Mouse (Mus musculus) stomach, embryonic 15.5 days (tissue): Measurements from ENCODE around the gene Rai14. TPM values are rescaled to one million over a fixed set of nuclear protein-coding genes. Genes with fewer than 3 reads are reported as not detected.

ENCODE experiments used
- ATAC-seq: fragments of 200-750 bp; cut with Nextera tagmentation; 2 replicates; pipeline ENCODE4 v1.8.0; 2017; ENCODE audit warnings: low read depth, moderate number of reproducible peaks, moderate TSS enrichment; ENCODE audit not compliant: insufficient read depth, low FRiP score
- H3K27ac ChIP-seq: fragments of 300-500 bp; sonication (generic); 2 replicates; pipeline ENCODE4 v1.5.1; 2015; ENCODE audit warnings: mild to moderate bottlenecking, inconsistent platforms
- H3K27me3 ChIP-seq: fragments of 300-500 bp; sonication (generic); replicated peaks from 2 replicates; pipeline ENCODE4 v1.6.1; 2015; ENCODE audit warnings: inconsistent platforms
- H3K36me3 ChIP-seq: fragments of 300-500 bp; sonication (generic); 2 replicates; pipeline ENCODE4 v1.6.1; 2015; ENCODE audit warnings: inconsistent platforms
- H3K4me1 ChIP-seq: fragments of 300-500 bp; sonication (generic); 2 replicates; pipeline ENCODE4 v1.6.1; 2015; ENCODE audit warnings: inconsistent platforms
- H3K4me2 ChIP-seq: fragments of 300-500 bp; sonication (generic); 2 replicates; pipeline ENCODE4 v1.6.1; 2015; ENCODE audit warnings: mild to moderate bottlenecking, inconsistent platforms
- H3K4me3 ChIP-seq: fragments of 300-500 bp; sonication (generic); replicated peaks from 2 replicates; pipeline ENCODE4 v1.5.1; 2015; ENCODE audit warnings: inconsistent platforms
- H3K9ac ChIP-seq: fragments of 300-500 bp; sonication (generic); 2 replicates; pipeline ENCODE4 v1.6.1; 2015; ENCODE audit warnings: inconsistent platforms
- H3K9me3 ChIP-seq: fragments of 300-500 bp; sonication (generic); 2 replicates; pipeline ENCODE4 v1.6.1; 2016; ENCODE audit warnings: inconsistent platforms
- WGBS: fragments of 180-500 bp; shearing (Covaris S2); methylation state at CpG from one replicate; pipeline ENCODE4 v1.1.7; 2015; 5-methylcytosine and 5-hydroxymethylcytosine counted together
- polyA plus RNA-seq: library from polyadenylated mRNA; unstranded; fragments of >200 nt; fragmentation: Nextera tagmentation; extraction: Ambion mirVana; gene quantifications from 2 replicates; pipeline ENCODE4 v1.2.1, GENCODE M21; 2015

The Rai14 gene
- polyA plus RNA-seq, 1 experiment from 2014 or later = 17.8 TPM

DNA sequence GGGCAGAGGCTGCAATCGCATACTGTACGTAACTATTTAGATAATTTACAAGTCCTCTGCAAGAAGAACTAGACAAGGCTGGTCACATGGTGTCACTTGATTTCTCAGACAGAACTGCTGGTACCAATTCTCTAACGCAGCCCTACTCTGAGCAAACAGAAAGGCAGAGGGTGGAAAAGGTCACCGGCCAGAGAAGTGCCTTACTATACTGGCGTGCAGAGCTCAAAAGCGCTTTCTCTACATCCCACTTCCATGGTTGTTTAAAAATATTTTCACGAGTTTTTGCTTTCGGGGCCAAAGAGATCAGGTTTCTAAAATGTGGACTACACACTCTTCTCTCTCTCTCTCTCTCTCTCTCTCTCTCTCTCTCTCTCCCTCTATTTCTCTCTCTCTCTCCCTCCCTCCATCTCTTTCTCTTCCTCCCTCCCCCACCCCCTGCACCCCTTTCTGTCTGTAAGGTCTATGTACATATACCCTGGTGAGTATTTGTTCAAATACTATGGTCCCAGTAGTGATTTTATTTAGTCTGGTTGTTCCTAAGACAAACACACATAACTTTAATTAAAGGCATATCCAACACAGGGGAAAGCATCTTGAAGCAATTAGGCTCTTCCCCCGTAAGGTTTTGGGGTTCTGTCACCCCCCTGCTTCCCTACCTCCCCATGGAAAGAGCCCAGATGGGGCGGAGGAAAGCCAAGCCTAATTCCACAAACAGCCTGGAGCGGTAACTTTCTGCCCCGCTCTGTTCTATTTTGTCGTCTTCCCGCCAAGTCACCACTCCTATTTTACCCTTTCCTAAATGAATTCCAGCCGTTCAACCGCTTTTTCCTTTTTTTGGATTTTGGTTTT lies 86.1 kb downstream of the Rai14 start:
- no peak overlapping the region for H3K27ac ChIP-seq
- ATAC-seq = peak; percentile 27; the same call in 1 of the 2 replicates
- no peak overlapping the region for H3K9ac ChIP-seq
- WGBS = 60% methylated on average over 16 of the region's 16 CpGs
- H3K4me3 ChIP-seq = no peak overlapping the region
- H3K9me3 ChIP-seq = no peaks in the 10 kb centered on the region
- no peaks in the 10 kb centered on the region for H3K27me3 ChIP-seq
- no peaks in the 10 kb centered on the region for H3K4me1 ChIP-seq
- H3K36me3 ChIP-seq = no peaks in the 10 kb centered on the region
- H3K4me2 ChIP-seq = no peak overlapping the region

DNA sequence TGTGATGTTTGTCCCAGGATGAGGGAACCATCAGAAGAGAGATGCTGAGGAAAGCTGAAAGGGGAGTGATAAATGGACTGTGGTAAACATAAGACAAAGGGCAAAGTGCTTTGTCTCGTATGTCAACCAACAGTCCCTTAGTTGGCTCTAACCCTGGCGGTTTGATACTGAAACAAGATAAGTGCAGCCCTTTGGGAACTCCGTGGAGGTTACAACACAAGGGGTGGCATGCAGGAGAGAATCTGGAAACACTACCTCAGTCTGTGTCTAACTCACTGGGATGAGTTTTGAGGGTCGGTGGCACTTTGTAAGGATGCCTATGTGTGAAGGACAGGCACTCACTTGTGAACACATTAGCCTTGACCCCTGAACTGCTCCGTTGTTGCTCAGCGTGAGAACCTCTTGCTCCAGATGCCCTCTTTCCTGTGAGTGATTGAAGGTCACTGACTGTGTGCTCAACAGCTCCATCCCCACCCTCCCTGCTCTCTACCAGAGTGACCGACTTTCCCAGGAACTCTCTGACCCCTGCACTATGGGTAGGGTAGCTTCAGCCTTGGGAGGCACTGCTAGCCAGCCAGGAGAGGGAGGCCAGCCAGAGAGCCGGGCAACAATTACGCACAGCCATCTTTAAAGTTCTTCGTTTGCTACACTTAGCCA lies 90.7 kb downstream of the Rai14 start:
- Histone ChIP-seq H3K4me1 (no peaks in the 10 kb centered on the region), H3K36me3 (0 out of 2 replicates have a peak, but pooled peaks cover 2% of the 10 kb centered on the region), H3K27me3 (no peaks in the 10 kb centered on the region), H3K4me2 (no peak overlapping the region), H3K9me3 (no peaks in the 10 kb centered on the region), H3K4me3 (no peak overlapping the region), H3K27ac (no peak overlapping the region), H3K9ac (no peak overlapping the region)
- WGBS = 28% methylated on average over 10 of the region's 10 CpGs
- ATAC-seq = peak; percentile 67

DNA sequence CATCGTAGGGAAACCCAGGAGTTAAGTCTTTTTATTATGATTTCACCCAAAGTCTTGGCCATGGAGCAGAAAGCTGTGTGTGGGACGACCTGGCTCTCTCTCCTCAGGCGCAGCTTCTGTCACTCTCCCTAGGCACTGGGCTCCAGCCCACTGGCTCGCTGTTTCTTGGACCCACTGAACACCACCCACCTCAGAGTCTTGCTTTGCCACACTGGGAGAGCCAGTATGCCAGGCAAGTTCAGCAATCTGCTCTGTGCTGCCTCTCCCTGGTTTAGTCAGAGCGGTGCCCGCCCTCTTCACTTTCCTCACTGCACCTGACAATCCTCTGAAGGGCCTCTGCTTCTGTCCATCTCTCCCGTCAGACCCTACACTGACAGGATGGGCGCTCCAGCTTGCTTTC lies 93.2 kb downstream of the Rai14 start:
- H3K4me1 ChIP-seq = no peaks in the 10 kb centered on the region
- H3K27me3 ChIP-seq = no peaks in the 10 kb centered on the region
- 0 out of 2 replicates have a peak, but pooled peaks cover 4% of the 10 kb centered on the region for H3K36me3 ChIP-seq
- H3K9me3 ChIP-seq = no peaks in the 10 kb centered on the region
- 91% methylated on average over 8 of the region's 8 CpGs for WGBS
- no peak overlapping the region for H3K4me3 ChIP-seq
- no peak for ATAC-seq
- no peak overlapping the region for H3K9ac ChIP-seq
- H3K4me2 ChIP-seq = no peak overlapping the region
- H3K27ac ChIP-seq = no peak overlapping the region

DNA sequence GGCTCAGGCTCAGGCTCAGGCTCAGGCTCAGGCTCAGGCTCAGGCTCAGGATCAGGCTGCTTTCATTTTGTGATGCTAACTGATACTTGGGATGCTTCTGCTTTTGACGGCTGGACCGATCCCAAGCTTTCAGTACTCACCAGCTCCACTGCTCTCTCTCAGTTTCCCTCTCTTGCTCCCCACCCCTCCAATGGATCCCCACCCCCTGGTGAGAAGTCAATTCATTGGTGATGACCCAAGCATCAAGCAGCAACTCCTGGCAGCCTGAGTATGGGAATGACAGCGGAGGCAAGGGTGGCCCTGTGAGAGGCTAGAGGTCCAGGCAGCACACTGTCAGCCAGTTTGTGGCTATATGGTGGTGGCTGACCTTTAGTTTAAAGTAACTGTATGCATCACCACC lies 94.7 kb downstream of the Rai14 start:
- H3K9ac ChIP-seq = no peak overlapping the region
- no peak overlapping the region for H3K4me2 ChIP-seq
- WGBS = 88% methylated on average over 3 of the region's 3 CpGs
- no peak overlapping the region for H3K27ac ChIP-seq
- no peak overlapping the region for H3K4me3 ChIP-seq
- ATAC-seq = no peak
- H3K9me3 ChIP-seq = no peaks in the 10 kb centered on the region
- H3K4me1 ChIP-seq = no peaks in the 10 kb centered on the region
- H3K36me3 ChIP-seq = 0 out of 2 replicates have a peak, but pooled peaks cover 4% of the 10 kb centered on the region
- no peaks in the 10 kb centered on the region for H3K27me3 ChIP-seq

DNA sequence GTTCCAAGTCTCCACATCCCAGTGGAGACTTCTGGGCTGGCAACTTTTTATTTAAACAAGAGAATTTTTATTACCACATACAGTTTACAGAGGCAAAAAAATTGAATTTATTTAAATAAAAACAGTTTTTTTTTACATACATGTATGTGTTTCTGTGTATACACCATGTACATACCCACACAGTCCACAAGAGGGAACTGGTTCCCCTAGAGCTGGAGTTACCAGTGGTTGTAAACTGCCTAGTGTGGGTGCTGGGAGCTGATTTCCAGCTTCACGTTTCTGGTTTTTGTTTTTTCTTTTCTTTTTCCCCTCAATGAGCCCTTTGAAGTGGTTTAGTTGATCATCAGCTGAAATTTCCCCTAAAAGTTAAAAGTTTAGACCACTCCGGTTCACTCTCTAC lies 96.1 kb downstream of the Rai14 start:
- Histone ChIP-seq H3K4me1 (no peaks in the 10 kb centered on the region), H3K9ac (no peak overlapping the region), H3K36me3 (0 out of 2 replicates have a peak, but pooled peaks cover 4% of the 10 kb centered on the region), H3K27me3 (no peaks in the 10 kb centered on the region), H3K4me3 (no peak overlapping the region), H3K4me2 (no peak overlapping the region), H3K27ac (no peak overlapping the region), H3K9me3 (no peaks in the 10 kb centered on the region)
- ATAC-seq = no peak
- WGBS = 87% methylated on average over 2 of the region's 2 CpGs

DNA sequence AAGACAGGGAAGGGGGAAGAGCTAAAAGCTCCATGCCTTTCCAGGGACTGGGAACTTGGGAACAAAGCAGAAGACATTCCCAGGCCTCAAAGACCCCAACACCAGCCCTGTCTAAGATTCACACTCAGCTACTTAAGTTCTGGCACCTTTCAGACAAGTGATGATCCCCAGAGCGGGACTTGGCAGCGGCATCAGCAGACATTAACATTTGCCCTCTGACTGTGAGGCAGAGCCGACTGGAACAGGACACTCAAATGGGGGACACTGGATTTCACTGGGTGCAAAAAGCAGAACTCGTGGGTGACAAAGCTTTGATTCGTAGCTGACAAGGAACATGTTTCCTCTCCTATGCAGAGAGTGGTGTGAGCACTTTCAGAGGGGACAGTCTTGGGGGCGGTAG lies 98.4 kb downstream of the Rai14 start:
- no peak for ATAC-seq
- H3K4me3 ChIP-seq = no peak overlapping the region

DNA sequence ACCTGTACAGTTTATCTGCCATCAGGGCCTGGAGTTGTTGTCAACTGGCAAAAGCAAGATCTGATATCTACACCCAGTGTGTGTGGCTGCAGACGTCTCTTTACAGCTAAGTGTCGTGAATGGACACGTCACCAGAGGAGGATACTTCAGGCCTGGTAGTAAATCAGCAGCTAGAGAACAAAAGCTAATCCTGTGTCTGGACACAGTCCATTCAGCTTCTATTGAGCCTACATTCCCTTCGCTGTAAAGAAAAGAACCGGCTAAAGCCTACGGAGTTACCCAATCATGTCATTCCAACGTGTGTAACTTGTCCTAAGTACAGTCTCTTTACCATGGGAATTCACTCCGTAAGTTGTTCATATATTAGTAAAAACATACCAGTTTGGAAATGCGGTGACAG lies 103.4 kb downstream of the Rai14 start:
- H3K27me3 ChIP-seq = no peaks in the 10 kb centered on the region
- WGBS = 84% methylated on average over 9 of the region's 9 CpGs

More for the DNA sequence above, 98.4 kb downstream of the Rai14 start:
- Histone ChIP-seq H3K4me1 (no peaks in the 10 kb centered on the region), H3K4me2 (no peak overlapping the region), H3K27ac (no peak overlapping the region), H3K36me3 (0 out of 2 replicates have a peak, but pooled peaks cover 4% of the 10 kb centered on the region), H3K27me3 (no peaks in the 10 kb centered on the region), H3K9ac (no peak overlapping the region), H3K9me3 (no peaks in the 10 kb centered on the region)
- WGBS = 67% methylated on average over 6 of the region's 6 CpGs

DNA sequence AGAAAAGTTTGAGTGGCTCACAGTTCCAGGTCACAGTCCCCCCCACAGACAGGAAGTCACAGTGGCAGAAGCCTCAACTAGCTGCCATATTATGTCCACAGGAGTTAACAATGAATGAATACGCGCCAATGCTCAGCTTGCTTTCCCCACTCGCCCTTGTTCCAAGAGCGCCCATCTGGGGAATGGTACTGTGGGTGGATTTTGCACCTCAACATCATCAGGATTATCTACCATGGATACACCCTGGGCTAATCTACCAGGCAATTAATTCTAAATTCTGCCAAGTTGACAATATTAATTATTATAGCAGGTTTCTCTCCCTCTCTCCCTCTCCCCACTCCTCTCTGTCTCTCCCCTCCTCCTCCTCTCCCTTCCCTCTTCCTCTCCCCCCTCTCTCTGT lies 105.3 kb downstream of the Rai14 start:
- Histone ChIP-seq H3K4me1 (no peaks in the 10 kb centered on the region), H3K4me3 (no peak overlapping the region), H3K27ac (no peak overlapping the region), H3K4me2 (no peak overlapping the region), H3K27me3 (no peaks in the 10 kb centered on the region), H3K9ac (no peak overlapping the region), H3K36me3 (no peaks in the 10 kb centered on the region), H3K9me3 (no peaks in the 10 kb centered on the region)
- 91% methylated on average over 4 of the region's 4 CpGs for WGBS
- ATAC-seq = no peak

More for the DNA sequence above, 103.4 kb downstream of the Rai14 start:
- no peak overlapping the region for H3K27ac ChIP-seq
- H3K4me2 ChIP-seq = no peak overlapping the region
- ATAC-seq = no peak
- no peaks in the 10 kb centered on the region for H3K36me3 ChIP-seq
- H3K9ac ChIP-seq = no peak overlapping the region
- no peaks in the 10 kb centered on the region for H3K4me1 ChIP-seq
- no peaks in the 10 kb centered on the region for H3K9me3 ChIP-seq
- H3K4me3 ChIP-seq = no peak overlapping the region

DNA sequence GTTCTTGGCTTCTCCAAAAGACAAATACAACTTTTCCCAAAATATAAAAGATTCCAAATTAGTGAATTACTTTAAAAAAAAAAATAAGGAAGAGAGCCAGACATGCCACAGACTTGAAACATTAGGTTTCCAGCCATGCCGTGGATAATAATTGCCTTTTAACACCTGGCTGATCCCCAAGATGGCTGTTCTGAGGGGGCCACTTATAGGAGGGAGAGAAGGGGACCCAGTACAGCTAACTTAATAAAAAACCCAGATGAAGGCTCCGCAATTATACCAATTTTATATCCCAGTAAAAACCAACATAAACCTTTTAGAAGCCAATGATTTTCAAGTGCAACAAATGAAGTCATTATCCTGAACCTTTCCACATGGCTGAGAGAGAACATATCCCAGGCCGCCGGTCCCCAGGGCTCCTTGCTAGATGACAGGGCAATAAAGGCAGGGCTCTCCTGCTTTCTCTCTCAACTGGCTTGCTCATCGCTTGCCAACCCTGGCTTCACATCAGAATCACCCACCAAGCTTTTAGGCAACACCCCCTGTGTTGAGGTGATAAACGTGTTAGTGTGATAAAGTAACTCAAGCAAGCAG lies 105.8 kb downstream of the Rai14 start:
- Histone ChIP-seq H3K9me3 (no peaks in the 10 kb centered on the region), H3K27me3 (no peaks in the 10 kb centered on the region), H3K4me2 (no peak overlapping the region), H3K27ac (no peak overlapping the region), H3K36me3 (no peaks in the 10 kb centered on the region), H3K4me3 (no peak overlapping the region), H3K4me1 (no peaks in the 10 kb centered on the region), H3K9ac (no peak overlapping the region)
- no peak for ATAC-seq
- 57% methylated on average over 6 of the region's 6 CpGs for WGBS

DNA sequence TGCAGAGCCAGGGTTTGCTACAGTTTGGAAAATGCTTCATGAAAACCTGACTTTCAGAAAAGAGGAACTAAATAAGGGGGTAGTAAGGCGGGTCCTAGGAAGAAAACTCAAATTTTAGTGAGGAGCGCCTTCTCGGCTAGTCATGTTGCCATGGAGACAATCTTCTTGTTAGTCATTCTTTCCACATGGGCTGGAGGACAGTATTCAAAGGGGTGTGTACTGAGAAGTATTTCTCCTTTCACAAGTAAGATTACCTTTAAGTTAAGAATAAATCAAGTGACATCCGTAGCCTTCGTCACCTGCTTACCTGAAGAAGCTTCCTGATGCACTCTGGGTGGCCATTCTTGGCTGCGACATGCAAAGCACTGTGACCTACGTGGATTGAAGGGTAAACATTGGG lies 115.0 kb downstream of the Rai14 start:
- no peak overlapping the region for H3K4me3 ChIP-seq
- H3K4me1 ChIP-seq = peaks cover 6% of the 10 kb centered on the region; the same call in 1 of the 2 replicates
- ATAC-seq = 0 out of 2 replicates have a peak, but pooled peaks have one; percentile 21
- 59% methylated on average over 7 of the region's 7 CpGs for whole genome bisulfite sequencing
- H3K27me3 ChIP-seq = no peaks in the 10 kb centered on the region
- H3K4me2 ChIP-seq = no peak overlapping the region
- H3K27ac ChIP-seq = no peak overlapping the region; the same call in 1 of the 2 replicates
- no peaks in the 10 kb centered on the region for H3K9me3 ChIP-seq
- no peaks in the 10 kb centered on the region for H3K36me3 ChIP-seq
- no peak overlapping the region for H3K9ac ChIP-seq

DNA sequence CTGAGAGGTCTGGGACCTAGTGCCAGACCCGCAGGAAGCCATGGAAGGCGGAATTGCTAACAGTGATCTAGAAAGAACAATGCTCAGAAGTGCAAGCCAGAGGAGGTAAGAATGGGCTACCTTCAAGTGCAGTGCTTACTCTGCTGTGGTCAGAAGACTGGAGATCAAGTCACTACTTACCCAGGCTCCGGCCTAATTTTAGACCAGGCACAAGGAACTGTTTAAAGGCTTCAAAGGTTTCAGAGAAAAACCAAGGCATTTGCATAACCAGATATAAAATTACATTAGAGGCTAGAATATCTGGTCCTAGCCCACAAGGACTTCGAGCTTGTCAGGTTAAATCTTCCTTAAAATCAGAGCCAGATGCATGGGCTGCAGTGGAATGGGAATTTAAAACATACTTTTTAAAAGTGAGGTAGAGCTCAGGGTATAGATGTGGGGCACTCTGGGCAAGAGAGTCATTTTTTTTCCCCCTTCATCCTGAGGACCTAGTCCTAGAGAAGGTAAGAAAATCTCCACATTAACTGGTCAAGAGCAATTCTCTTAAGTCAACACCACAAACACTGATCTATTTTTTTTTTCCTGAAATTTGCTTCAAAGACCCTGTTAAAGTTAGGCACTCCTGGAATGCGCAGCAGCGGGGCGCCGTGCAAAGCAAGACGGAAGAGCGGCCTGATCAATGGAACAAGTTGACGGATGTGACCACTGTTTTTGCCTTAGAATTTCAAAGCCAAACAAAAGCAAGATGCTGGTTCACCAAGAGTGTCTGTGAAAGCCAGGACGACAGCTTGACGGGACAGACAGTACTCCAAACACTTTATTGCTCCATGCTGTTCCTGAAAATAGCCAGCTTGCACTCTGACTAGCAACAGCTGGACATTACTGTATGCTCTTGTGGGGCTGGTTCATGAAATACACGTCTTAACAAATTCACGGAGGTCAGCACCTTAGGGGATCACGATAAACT lies 115.9 kb downstream of the Rai14 start:
- 44% methylated on average over 16 of the region's 16 CpGs for WGBS
- H3K4me3 ChIP-seq = no peak overlapping the region
- H3K36me3 ChIP-seq = no peaks in the 10 kb centered on the region
- H3K9me3 ChIP-seq = no peaks in the 10 kb centered on the region
- peaks cover 6% of the 10 kb centered on the region; the same call in 1 of the 2 replicates for H3K4me1 ChIP-seq
- 0 out of 2 replicates have a peak, but pooled peaks have one; percentile 32 for ATAC-seq
- no peak overlapping the region for H3K9ac ChIP-seq
- no peak overlapping the region for H3K4me2 ChIP-seq
- no peaks in the 10 kb centered on the region for H3K27me3 ChIP-seq
- no peak overlapping the region; the same call in 1 of the 2 replicates for H3K27ac ChIP-seq
